Mouse (Mus musculus): ENCODE results near the gene Trir.

DNA sequence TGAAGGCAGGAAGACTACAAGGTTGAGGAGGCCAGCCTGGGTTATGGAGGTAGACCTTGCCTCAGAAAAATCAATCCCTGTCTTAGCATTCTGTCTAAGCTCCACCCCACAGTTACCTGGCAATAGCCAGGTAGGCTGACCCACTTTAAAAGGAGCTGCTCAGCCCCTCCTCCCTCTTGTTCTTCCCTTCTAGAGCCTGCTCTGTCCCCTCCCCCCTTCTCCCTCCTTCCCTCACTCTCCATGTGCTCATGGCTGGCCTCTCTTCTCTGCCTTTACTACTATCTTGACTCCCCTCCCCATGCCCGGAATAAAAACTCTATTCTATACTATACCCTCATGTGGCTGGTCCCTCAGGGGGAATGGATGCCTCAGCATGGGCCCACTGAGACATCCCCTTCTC is 7.2 kb downstream of the Trir start:
- TF ChIP-seq CTCF (IDR thresholded peaks at IDR 0.05; ENCODE audit: insufficient read depth, low read length) = no peak
- no peak for TF ChIP-seq POLR2A (IDR thresholded peaks at IDR 0.05; ENCODE audit: borderline replicate concordance, extremely low read depth, low read depth, low read length)
